Mouse (Mus musculus) embryonic facial prominence, embryonic 15.5 days (tissue): Measurements from ENCODE around the gene Plekhh1. TPM values are rescaled to one million over a fixed set of nuclear protein-coding genes. Genes with fewer than 3 reads are reported as not detected.

Source experiments
- ATAC-seq: fragments of 200-750 bp; cut with Nextera tagmentation; 2 replicates; pipeline ENCODE4 v1.8.0; 2017; ENCODE audit warnings: low read depth, moderate TSS enrichment; ENCODE audit not compliant: insufficient number of reproducible peaks, low FRiP score, low TSS enrichment
- H3K27ac ChIP-seq: fragments of 300-500 bp; sonication (generic); replicated peaks from 2 replicates; pipeline ENCODE4 v1.5.1; 2015; ENCODE audit warnings: mild to moderate bottlenecking, inconsistent platforms
- H3K27me3 ChIP-seq: fragments of 300-500 bp; sonication (generic); 2 replicates; pipeline ENCODE4 v1.6.1; 2015; ENCODE audit warnings: inconsistent platforms
- H3K36me3 ChIP-seq: fragments of 300-500 bp; sonication (generic); 2 replicates; pipeline ENCODE4 v1.6.1; 2015; ENCODE audit warnings: mild to moderate bottlenecking, inconsistent platforms
- H3K4me1 ChIP-seq: fragments of 300-500 bp; sonication (generic); 2 replicates; pipeline ENCODE4 v1.6.1; 2015; ENCODE audit warnings: inconsistent platforms
- H3K4me2 ChIP-seq: fragments of 300-500 bp; sonication (generic); replicated peaks from 2 replicates; pipeline ENCODE4 v1.6.1; 2015; ENCODE audit warnings: mild to moderate bottlenecking, inconsistent platforms
- H3K4me3 ChIP-seq: fragments of 300-500 bp; sonication (generic); replicated peaks from 2 replicates; pipeline ENCODE4 v1.5.1; 2015; ENCODE audit warnings: mild to moderate bottlenecking, inconsistent platforms
- H3K9ac ChIP-seq: fragments of 300-500 bp; sonication (generic); 2 replicates; pipeline ENCODE4 v1.6.1; 2015; ENCODE audit warnings: inconsistent platforms
- H3K9me3 ChIP-seq: fragments of 300-500 bp; sonication (generic); replicated peaks from 2 replicates; pipeline ENCODE4 v1.6.1; 2016; ENCODE audit warnings: inconsistent platforms
- WGBS: fragments of 180-500 bp; shearing (Covaris S2); methylation state at CpG from one replicate; pipeline ENCODE4 v1.1.7; 2015; 5-methylcytosine and 5-hydroxymethylcytosine counted together
- polyA plus RNA-seq: library from polyadenylated mRNA; unstranded; fragments of >200 nt; fragmentation: Nextera tagmentation; extraction: Ambion mirVana; gene quantifications from 2 replicates; pipeline ENCODE4 v1.2.1, GENCODE M21; 2015

The Plekhh1 gene
- polyA plus RNA-seq, result 4.0 and 4.2 TPM in 2 replicates

DNA sequence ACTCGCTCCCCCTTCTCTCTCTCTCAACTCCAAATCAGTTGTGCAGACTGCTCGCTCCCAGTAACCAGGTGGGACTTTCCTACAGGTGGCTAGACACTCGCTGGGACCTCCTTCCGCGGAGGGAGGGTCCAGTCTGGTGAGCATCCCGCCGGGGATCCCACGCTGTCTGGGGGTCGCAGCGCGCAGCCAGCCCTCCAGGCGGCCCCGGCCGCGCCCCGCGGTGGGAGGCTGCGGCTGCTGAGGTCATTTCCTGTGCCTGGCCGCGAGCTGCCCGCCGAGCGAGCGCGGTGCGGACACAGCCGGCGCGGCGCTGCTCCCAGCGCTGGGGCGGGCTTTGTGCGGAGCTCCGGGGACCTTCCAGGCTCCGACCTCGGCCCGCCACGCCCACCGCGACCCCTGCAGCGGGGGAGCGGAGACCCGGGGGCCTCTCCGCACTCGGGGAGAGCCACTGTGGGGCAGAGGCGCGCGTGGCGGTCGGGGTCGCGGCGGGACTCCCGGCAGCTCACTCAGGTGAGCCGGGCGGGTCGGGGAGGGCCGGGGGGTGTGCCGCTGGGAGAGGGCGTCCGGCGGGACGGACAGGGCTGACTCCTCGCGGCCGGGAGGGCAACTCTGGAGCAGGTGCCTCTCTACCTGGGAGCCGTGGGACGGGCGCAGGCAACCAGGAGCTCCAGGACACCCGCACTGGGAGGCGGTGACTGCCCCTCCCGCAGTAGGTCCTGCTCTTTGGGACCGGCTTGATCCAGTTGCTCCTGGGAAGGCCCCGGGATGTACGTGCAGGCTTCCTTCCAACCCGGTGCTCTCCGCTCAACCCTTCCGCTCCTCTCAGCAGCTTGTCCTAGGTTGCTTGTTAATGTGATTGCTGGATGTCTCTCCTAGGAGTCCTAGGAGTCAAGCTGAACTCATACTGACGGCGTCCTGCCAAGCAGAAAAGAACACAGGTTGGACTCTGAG, at the start of gene Plekhh1:
Plekhh1 (plus strand) TSS at position 253 of the 951 bp plus-strand sequence.
- no peaks in the 10 kb centered on the region for H3K36me3 ChIP-seq
- H3K4me1 ChIP-seq, result 0 out of 2 replicates have a peak, but pooled peaks cover 3% of the 10 kb centered on the region
- H3K4me2 ChIP-seq, result peak within 1 kb of the TSS; percentile 97
- peak within 1 kb of the TSS; percentile 70 for H3K4me3 ChIP-seq
- no peaks in the 10 kb centered on the region for H3K9me3 ChIP-seq
- under 1% methylated on average over 76 of the region's 80 CpGs for WGBS
- peak within 1 kb of the TSS; percentile 28; the same call in 1 of the 2 replicates for H3K27ac ChIP-seq
- ATAC-seq, result peak; percentile 74
- H3K9ac ChIP-seq, result peak within 1 kb of the TSS; percentile 62
- H3K27me3 ChIP-seq, result no peaks in the 10 kb centered on the region

DNA sequence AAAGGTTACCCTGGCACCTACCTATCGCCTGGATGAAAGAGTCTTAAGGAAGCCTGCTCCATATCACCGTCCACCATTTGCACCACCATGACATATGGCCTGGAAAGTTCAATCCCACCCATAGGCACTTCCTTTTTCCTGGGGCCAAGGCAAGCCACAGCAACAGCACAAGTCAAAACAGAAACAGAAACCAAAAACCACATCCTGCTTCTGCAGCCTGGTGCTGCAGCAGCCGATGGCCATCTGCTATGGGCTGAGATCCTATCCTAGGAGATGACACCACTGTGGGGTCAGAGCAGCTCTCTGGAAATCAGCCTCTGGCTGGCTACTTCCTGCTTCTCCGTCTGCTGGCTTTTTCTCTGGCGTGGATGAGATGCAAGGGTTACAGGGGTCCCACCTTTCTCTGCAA, 48.3 kb upstream of the Plekhh1 start:
- Histone ChIP-seq H3K9ac (no peak overlapping the region), H3K4me2 (no peak overlapping the region), H3K4me3 (no peak overlapping the region), H3K27ac (no peak overlapping the region), H3K9me3 (no peaks in the 10 kb centered on the region), H3K36me3 (no peaks in the 10 kb centered on the region), H3K4me1 (peaks cover 11% of the 10 kb centered on the region; the same call in 1 of the 2 replicates), H3K27me3 (no peaks in the 10 kb centered on the region)
- 62% methylated on average over 5 of the region's 5 CpGs for WGBS
- ATAC-seq, result no peak

DNA sequence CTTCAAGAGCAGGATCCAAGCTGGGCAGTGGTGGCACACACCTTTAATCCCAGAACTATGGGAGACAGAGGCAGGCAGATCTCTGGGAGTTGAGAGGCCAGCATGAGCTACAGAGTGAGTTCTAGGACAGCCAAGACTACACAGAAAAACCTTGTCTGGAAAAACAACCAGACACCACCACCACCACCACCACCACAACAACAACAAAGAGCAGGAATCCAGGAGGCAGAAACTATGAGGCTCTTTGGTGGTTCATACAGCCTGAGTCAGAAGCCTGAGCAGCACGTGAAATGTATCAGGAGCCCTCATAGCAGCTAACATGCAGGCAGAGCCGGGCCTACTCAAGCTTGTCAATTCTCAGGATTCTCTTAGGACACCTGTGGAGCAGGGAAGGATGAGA, 47.8 kb upstream of the Plekhh1 start:
- H3K27me3 ChIP-seq, result no peaks in the 10 kb centered on the region
- WGBS, result 75% methylated on average over 2 of the region's 2 CpGs
- H3K27ac ChIP-seq, result no peak overlapping the region
- peaks cover 11% of the 10 kb centered on the region; the same call in 1 of the 2 replicates for H3K4me1 ChIP-seq
- H3K9me3 ChIP-seq, result no peaks in the 10 kb centered on the region
- no peak overlapping the region for H3K4me3 ChIP-seq
- no peak overlapping the region for H3K4me2 ChIP-seq
- no peak for ATAC-seq
- no peak overlapping the region for H3K9ac ChIP-seq
- no peaks in the 10 kb centered on the region for H3K36me3 ChIP-seq

DNA sequence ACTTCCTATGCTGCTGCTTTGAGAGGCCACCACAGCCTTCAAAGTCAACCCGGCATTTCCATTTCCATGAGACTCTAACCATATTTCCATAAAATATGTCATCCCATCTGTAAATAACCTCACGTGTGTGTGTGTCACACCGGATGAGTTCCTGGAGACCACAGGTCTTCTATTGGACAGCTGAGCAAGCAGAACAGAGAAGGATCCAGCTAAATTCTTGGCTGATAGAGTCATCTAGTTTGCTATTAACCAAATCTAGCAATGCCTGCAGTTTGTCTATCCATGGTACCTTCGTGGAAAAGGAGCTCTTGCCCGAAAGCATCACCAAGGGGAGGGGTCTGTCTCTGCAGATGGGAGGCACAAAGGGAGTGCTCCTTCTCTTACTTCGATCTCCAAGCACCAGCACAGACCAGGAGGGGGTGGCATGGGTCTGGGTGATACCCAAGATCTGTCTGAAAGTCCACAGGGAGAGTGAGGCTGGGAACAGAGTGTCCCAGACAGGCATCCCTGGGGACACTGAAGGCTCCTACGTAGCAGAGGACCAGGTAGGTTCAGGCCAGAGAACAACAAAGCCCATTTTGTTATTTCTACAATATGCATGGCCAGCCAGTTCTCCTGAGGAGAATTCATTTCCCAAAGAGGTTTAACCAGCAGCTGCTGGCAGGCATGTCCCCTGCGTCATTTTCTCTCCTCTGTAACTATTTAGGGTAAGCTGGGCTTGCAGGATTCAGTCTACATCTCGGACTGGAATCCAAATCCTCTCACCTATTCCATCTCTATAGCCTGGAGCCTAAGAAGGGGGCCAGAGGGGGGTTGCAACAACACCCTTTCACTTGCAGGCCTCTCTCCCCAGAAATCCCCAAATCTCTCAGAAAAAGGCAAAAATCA, 46.8 kb upstream of the Plekhh1 start:
- Histone ChIP-seq H3K27me3 (no peaks in the 10 kb centered on the region), H3K4me2 (no peak overlapping the region), H3K9me3 (no peaks in the 10 kb centered on the region), H3K4me1 (peaks cover 11% of the 10 kb centered on the region; the same call in 1 of the 2 replicates), H3K36me3 (no peaks in the 10 kb centered on the region), H3K4me3 (no peak overlapping the region), H3K27ac (no peak overlapping the region), H3K9ac (no peak overlapping the region)
- 60% methylated on average over 9 of the region's 9 CpGs for WGBS
- peak; percentile 46 for ATAC-seq

DNA sequence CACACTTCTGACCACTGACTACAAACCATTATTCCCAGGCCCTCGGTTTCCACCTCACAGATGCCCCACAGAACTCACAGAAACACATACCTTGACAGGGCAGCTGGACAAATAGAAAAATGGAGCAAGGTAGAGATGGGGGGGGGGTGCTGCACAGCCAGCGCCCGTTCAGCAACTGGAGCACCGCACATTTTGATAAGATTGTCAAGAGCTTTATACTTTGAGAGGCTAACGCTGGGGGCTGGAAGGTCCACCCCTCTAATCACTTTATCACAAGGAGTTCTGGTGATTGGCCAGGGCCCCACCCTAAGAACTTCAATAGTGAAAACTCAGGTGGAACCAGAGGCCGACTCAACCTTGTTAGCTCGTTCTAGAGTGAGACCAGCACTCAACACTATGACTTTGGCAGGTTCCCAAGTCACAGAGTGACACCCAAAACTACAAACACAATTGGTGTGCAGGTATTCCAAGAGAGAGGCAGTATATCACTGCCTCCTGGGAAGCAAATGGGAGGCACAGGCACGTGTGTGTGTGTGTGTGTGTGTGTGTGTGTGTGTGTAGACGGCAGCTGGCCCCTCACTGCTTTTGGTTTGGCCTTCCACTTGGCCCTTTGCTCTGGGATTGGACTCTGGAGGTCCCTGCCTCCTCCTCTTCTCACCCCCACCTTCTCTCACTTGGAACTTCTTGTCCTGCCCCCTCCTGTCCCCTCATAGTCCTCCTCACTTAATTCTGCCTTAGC, 45.5 kb upstream of the Plekhh1 start:
- Histone ChIP-seq H3K4me3 (no peak overlapping the region), H3K27ac (no peak overlapping the region), H3K9me3 (no peaks in the 10 kb centered on the region), H3K4me2 (no peak overlapping the region), H3K4me1 (peaks cover 11% of the 10 kb centered on the region; the same call in 1 of the 2 replicates), H3K36me3 (no peaks in the 10 kb centered on the region), H3K27me3 (no peaks in the 10 kb centered on the region), H3K9ac (no peak overlapping the region)
- WGBS, result 64% methylated on average over 9 of the region's 9 CpGs
- ATAC-seq, result no peak

DNA sequence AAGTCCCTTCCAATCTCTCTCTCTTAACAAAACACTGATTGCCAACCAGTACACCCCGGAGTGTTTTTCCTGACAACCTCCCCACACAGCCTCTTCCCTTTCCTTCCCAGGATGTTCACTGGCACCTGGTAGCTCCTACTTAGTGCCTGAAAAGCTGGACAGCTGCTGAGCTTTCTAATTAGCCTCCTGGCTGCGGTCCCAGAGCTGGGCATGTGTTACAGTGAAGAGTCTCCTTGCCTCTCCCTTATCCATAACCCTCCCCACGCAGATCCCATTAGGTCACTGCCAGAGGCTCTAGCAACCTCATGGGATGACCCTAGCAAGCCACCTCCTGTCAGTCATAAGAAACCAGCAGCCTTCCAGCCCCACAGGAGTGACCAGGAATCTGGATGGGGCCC, 44.9 kb upstream of the Plekhh1 start:
- Histone ChIP-seq H3K4me1 (peaks cover 11% of the 10 kb centered on the region; the same call in 1 of the 2 replicates), H3K4me3 (no peak overlapping the region), H3K4me2 (no peak overlapping the region), H3K27ac (no peak overlapping the region), H3K27me3 (no peaks in the 10 kb centered on the region), H3K9ac (no peak overlapping the region), H3K9me3 (no peaks in the 10 kb centered on the region), H3K36me3 (no peaks in the 10 kb centered on the region)
- ATAC-seq, result peak; percentile 49; the same call in 1 of the 2 replicates
- WGBS, result 51% methylated on average over 3 of the region's 3 CpGs

DNA sequence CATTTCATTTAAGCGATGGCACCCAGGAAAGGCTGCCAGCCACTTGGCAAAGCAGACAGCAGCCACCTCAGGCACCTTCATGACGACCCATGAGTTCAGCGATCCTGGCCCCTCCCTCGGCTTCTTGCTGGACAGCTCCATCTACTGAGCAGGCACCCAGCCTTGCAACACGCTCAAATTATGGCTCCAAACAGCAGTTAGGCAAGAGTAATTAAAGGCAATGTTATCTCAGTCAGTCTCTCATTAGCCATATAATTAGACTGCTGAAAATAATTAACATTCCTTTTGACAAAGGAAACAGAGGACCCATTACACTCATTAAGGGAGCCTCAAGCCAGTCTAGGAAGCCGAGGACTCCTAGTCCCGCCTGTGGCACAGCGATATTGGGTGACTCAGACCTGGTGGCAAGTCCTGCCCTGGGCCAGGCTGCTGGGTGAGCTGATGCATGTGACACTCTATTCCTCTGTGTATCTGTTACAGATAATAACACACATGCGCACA, 41.3 kb upstream of the Plekhh1 start:
- ATAC-seq, result peak; percentile 59
- H3K4me3 ChIP-seq, result no peak overlapping the region
- 41% methylated on average over 9 of the region's 9 CpGs for WGBS

DNA sequence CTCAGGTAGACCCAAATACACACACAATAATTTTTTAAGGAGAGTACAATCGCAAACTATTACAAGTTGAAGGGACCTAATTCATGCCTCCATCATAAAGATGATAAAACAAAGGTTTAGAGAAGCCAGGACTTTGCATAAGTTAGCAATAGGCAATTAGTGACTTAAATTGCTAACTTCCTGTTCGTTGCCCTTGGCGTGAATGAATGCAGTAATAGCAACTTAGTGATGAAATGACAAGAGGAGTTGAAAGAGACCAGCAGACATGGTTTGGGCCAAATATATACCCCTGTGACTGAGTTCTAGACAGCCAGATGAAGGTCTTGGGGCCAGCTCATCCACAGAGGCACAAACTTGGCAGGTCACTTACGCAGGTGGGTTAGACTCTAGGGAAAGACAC, 32.7 kb upstream of the Plekhh1 start:
- no peaks in the 10 kb centered on the region for H3K4me1 ChIP-seq
- WGBS, result 80% methylated on average over 4 of the region's 4 CpGs
- no peak overlapping the region for H3K4me2 ChIP-seq
- no peaks in the 10 kb centered on the region for H3K36me3 ChIP-seq
- no peak overlapping the region for H3K4me3 ChIP-seq
- H3K27me3 ChIP-seq, result no peaks in the 10 kb centered on the region
- H3K9me3 ChIP-seq, result no peaks in the 10 kb centered on the region
- ATAC-seq, result no peak
- no peak overlapping the region for H3K27ac ChIP-seq
- no peak overlapping the region for H3K9ac ChIP-seq

More for the DNA sequence above, 41.3 kb upstream of the Plekhh1 start:
- no peaks in the 10 kb centered on the region for H3K27me3 ChIP-seq
- no peaks in the 10 kb centered on the region for H3K36me3 ChIP-seq
- H3K9me3 ChIP-seq, result no peaks in the 10 kb centered on the region
- H3K27ac ChIP-seq, result no peak overlapping the region
- H3K4me2 ChIP-seq, result no peak overlapping the region
- 0 out of 2 replicates have a peak, but pooled peaks cover 8% of the 10 kb centered on the region for H3K4me1 ChIP-seq
- no peak overlapping the region for H3K9ac ChIP-seq

DNA sequence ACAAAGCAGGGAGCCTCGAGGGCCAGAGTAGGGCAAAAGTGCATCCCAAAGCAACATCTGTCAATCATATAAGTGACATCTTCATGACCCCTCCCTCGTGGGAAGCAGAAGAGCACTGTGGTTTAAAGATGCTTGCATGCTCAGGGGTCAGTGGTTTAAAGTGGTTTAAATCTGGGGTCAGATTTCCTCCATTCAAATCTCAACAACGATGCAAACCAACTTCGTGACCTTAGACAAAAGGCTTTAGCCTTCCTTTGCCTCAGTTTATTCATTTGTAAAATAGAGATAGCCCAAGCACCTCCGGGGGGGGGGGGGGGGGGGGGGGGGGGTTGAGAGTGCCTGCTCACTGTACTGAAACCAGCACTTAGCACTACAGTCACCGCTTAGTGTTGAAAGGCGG, 32.3 kb upstream of the Plekhh1 start:
- Histone ChIP-seq H3K27me3 (no peaks in the 10 kb centered on the region), H3K9me3 (no peaks in the 10 kb centered on the region), H3K9ac (no peak overlapping the region), H3K4me1 (no peaks in the 10 kb centered on the region), H3K36me3 (no peaks in the 10 kb centered on the region), H3K4me3 (no peak overlapping the region), H3K27ac (no peak overlapping the region), H3K4me2 (no peak overlapping the region)
- no peak for ATAC-seq
- WGBS, result 21% methylated on average over 7 of the region's 7 CpGs

DNA sequence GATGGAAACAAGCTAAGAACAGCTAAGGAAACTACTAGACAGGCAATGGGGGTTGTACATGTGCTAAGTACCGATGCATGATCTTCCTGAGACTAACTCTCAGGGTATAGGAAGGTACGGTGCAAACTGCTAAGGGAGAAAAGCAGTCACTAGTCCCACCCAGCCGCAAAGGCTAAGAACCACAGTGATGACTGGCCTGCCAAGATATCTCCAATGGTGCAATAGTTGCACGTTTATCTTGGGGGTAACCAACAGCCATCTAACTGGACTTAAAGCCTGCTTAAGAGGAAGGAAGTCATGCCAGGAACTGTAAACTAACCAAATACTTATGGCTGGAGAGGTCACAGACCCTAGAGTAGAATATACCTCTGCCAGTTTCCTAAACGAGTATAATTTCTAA, 26.6 kb upstream of the Plekhh1 start:
- Histone ChIP-seq H3K4me1 (peaks cover 9% of the 10 kb centered on the region), H3K4me3 (no peak overlapping the region), H3K9ac (no peak overlapping the region), H3K9me3 (no peaks in the 10 kb centered on the region), H3K4me2 (no peak overlapping the region), H3K27me3 (peaks cover 12% of the 10 kb centered on the region), H3K36me3 (no peaks in the 10 kb centered on the region), H3K27ac (no peak overlapping the region)
- 86% methylated on average over 5 of the region's 5 CpGs for WGBS
- no peak for ATAC-seq
